Mouse (Mus musculus): Measurements from ENCODE around the gene Tdrkh.

The Tdrkh gene

GRCm38 (mm10) chr3:94465632-94466430 lies 52.8 kb downstream of the Tdrkh start:
- no peak for DNase-seq

- DNase-seq, result peak; percentile 7
Observed at GRCm38 (mm10) chr3:94468931-94469330, 55.9 kb downstream of the Tdrkh start.

- DNase-seq, result peak; percentile 62
Observed at GRCm38 (mm10) chr3:94472447-94473114, 59.5 kb downstream of the Tdrkh start.

- DNase-seq, result no peak
Observed at GRCm38 (mm10) chr3:94473115-94473505, 60.0 kb downstream of the Tdrkh start.

GRCm38 (mm10) chr3:94473567-94474232 lies 60.6 kb downstream of the Tdrkh start:
- no peak for DNase-seq

- DNase-seq, result peak; percentile 36
Observed at GRCm38 (mm10) chr3:94476301-94477035, 63.4 kb downstream of the Tdrkh start.

- no peak for DNase-seq
Observed at GRCm38 (mm10) chr3:94477444-94477843, 64.4 kb downstream of the Tdrkh start.

- no peak for DNase-seq
Observed at GRCm38 (mm10) chr3:94477981-94478422, 64.9 kb downstream of the Tdrkh start, which contains the start of gene Celf3. Celf3 (plus strand) TSS chr3:94478295.

- no peak for DNase-seq
Observed at GRCm38 (mm10) chr3:94478591-94479169, 65.6 kb downstream of the Tdrkh start.

- no peak for DNase-seq
Observed at GRCm38 (mm10) chr3:94479564-94479963, 66.5 kb downstream of the Tdrkh start.

- DNase-seq, result no peak
Observed at GRCm38 (mm10) chr3:94480291-94480884, 67.3 kb downstream of the Tdrkh start, which contains the start of gene Riiad1. Riiad1 (minus strand) TSS chr3:94480341.

- DNase-seq, result no peak
Observed at GRCm38 (mm10) chr3:94481429-94481828, 68.4 kb downstream of the Tdrkh start.

GRCm38 (mm10) chr3:94482764-94483385 lies 69.8 kb downstream of the Tdrkh start:
- peak; percentile 80 for DNase-seq

GRCm38 (mm10) chr3:94483790-94484439 lies 70.8 kb downstream of the Tdrkh start:
- no peak for DNase-seq

Data from lung, postnatal 36 days (tissue).